Mouse (Mus musculus) erythroblast, embryonic 14.5 days (primary cell): ENCODE measurements around the gene Rabepk. TPM values are rescaled to one million over a fixed set of nuclear protein-coding genes. Genes with fewer than 3 reads are reported as not detected.
"Not testable (repeated sequence)": the region's sequence is repeated elsewhere in the genome, so short reads cannot be mapped to it uniquely, and the experiment has no call there.

Experiments used
- H3K27me3 ChIP-seq: 2 replicates; pipeline ENCODE4 v1.6.1; 2012; ENCODE audit warnings: inconsistent platforms; ENCODE audit not compliant: control insufficient read depth
- H3K36me3 ChIP-seq: 2 replicates; pipeline ENCODE4 v1.6.1; 2012; ENCODE audit warnings: mild to moderate bottlenecking, inconsistent platforms; ENCODE audit not compliant: control insufficient read depth
- H3K4me1 ChIP-seq: 2 replicates; pipeline ENCODE4 v1.6.1; 2012; ENCODE audit warnings: inconsistent platforms; ENCODE audit not compliant: control insufficient read depth
- H3K4me3 ChIP-seq: replicated peaks from 2 replicates; pipeline ENCODE3; 2012; ENCODE audit warnings: moderate library complexity, mild to moderate bottlenecking, inconsistent platforms
- H3K9me3 ChIP-seq: 2 replicates; pipeline ENCODE4 v1.6.1; 2012; ENCODE audit warnings: low read length, inconsistent platforms, mixed read lengths; ENCODE audit not compliant: control insufficient read depth
- GATA1 ChIP-seq: IDR thresholded peaks from 2 replicates; pipeline ENCODE4 v1.6.1; 2012; ENCODE audit warnings: low read length, inconsistent platforms, mixed read lengths
- TAL1 ChIP-seq: IDR thresholded peaks from 3 replicates; pipeline ENCODE4 v1.6.1; 2012; ENCODE audit warnings: low read length, inconsistent platforms, mixed read lengths
- polyA plus RNA-seq: library from polyadenylated mRNA; stranded (reverse); fragments of >175 nt; gene quantifications from 2 replicates; pipeline ENCODE4 v1.2.3, GENCODE M21; 2012

The Rabepk gene
- polyA plus RNA-seq, 1 experiment, result 0.81 TPM

DNA sequence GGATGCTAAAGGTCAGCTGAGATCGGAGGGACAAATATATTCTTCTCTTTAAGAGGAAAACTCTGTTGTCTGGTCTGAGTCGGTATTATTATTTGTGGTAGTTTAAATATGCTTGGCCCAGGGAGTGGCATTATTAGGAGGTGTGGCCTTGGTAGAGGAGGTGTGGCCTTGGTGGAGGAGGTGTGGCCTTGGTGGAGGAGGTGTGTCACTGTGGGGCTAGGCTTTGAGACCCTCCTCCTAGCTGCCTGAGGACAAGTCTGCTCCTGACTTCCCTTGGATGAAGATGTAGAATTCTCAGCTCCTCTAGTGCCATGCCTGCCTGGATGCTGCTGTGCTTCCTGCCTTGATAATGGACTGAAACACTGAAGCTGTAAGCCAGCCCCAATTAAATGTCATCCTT is 5.2 kb downstream of the Rabepk start:
- no peaks in the 10 kb centered on the region for H3K27me3 ChIP-seq
- peaks cover 7% of the 10 kb centered on the region for H3K9me3 ChIP-seq
- peaks cover 54% of the 10 kb centered on the region for H3K36me3 ChIP-seq
- H3K4me3 ChIP-seq, result no peak overlapping the region
- peaks cover 52% of the 10 kb centered on the region for H3K4me1 ChIP-seq
- no peak for TF ChIP-seq GATA1
- TF ChIP-seq TAL1, result no peak

DNA sequence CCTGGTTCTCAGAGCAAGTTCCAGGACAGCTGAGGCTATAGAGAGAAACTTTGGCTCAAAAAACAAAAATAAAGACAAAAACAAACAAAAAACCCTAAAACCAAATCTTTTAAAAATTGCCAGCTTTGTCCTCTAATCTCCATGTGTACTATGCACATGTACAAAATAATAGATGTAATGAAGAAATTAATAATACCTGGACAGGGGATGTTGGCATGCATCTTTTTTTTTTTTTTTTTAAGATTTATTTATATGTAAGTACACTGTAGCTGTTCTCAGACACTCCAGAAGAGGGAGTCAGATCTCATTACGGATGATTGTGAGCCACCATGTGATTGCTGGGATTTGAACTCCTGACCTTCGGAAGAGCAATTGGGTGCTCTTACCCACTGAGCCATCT is 7.2 kb downstream of the Rabepk start:
- H3K36me3 ChIP-seq, result peaks cover 67% of the 10 kb centered on the region
- not testable (repeated sequence) for H3K27me3 ChIP-seq

DNA sequence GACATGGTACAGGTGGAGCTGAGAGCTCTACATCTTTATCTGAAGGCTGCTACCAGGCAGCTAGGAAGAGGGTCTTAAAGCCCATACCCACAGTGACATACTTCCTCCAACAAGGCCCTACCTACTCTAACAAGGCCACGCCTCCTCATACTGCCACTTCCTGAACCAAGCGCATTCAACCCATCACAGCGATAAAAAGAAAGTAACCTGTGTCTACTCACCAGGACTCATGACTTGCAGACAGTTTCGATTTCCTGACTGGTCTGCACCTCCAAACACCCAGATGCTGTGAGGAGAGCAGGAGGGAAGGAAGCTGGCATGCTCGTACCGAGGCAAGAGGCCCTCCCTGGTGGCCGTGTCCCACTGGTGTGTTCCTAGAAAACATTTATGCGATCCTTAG is 9.4 kb downstream of the Rabepk start:
- Histone ChIP-seq H3K4me1 (peaks cover 26% of the 10 kb centered on the region), H3K4me3 (peak overlapping the region; percentile 17), H3K27me3 (no peaks in the 10 kb centered on the region), H3K9me3 (peaks cover 7% of the 10 kb centered on the region), H3K36me3 (peaks cover 71% of the 10 kb centered on the region)
- TF ChIP-seq TAL1, result no peak
- no peak for TF ChIP-seq GATA1

More for the DNA sequence above, 7.2 kb downstream of the Rabepk start:
- H3K9me3 ChIP-seq, H3K4me3 ChIP-seq: not testable (repeated sequence)
- H3K4me1 ChIP-seq, result peaks cover 35% of the 10 kb centered on the region

DNA sequence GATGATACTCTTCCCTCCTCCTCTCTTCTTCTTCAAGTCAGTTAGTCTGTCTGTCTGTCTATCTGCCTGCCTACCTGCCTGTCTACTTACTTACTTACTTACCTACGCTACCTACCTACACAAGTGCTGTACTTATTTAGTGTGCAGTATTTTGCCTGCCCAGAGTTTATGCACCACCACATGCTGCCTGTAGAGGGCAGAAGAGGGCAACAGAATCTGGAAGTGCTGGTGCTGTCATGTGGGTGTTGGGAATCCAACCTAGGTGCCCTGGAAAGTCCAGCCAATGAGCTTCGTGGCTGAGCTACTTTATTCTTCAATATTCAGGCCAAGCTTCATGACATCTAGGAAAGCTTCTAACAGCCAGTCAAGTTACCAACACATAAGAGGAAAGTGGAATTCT is 15.6 kb downstream of the Rabepk start:
- H3K4me3 ChIP-seq, result peak overlapping the region; percentile 57
- H3K36me3 ChIP-seq, result peaks cover 77% of the 10 kb centered on the region

DNA sequence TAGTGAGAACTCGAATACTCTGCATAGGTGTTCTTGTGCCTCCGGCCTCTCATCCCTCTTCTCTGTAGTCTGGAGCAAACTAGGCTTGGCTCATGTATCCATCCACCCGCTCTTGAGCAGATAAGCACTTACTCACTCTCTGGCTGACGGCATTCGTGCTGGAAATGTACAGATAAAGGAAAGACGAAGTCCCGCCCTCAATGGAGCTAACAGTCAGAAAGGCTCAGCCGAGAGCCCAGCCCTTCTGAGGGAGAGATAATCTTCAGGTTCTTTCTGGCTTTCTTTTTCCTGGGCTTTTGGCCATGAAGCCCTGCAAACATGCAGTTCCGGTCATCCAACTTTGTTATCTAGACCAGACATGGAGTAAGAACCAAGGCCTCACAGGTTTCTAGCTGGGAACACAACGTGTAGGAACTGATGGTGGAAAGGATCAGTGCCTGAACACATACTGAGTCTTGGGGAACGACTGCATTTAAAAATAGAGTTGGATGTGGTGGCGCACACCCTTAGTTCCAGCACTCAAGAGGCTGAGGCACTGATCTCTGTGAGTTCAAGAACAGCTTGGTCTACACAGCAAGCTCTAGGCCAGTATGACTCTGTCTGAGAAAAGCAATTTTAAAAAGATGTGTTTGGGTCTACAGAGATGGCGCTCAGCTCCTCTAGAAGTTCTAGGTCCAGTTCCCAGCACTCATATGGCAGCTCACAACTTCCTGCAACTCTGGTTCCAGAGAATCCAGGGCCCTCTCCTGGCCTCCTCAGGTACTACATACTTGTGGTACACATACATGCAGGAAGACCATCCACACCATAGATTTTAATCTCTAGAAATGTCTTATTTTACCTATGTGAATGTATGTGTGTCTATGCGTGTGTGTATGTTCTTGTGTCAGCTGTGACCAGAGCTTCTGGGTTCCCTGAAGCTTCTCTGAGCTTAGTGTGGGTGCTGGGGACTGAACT is 16.4 kb downstream of the Rabepk start:
- H3K27me3 ChIP-seq, result no peaks in the 10 kb centered on the region
- peaks cover 65% of the 10 kb centered on the region for H3K4me1 ChIP-seq
- H3K9me3 ChIP-seq, result no peaks in the 10 kb centered on the region
- H3K4me3 ChIP-seq, result peak overlapping the region; percentile 57
- H3K36me3 ChIP-seq, result peaks cover 78% of the 10 kb centered on the region
- TF ChIP-seq TAL1 (peak; percentile 85), GATA1 (peak; percentile 90)

More for the DNA sequence above, 15.6 kb downstream of the Rabepk start:
- Histone ChIP-seq H3K27me3 (no peaks in the 10 kb centered on the region), H3K9me3 (no peaks in the 10 kb centered on the region), H3K4me1 (peaks cover 58% of the 10 kb centered on the region)
- no peak for TF ChIP-seq TAL1
- no peak for TF ChIP-seq GATA1

DNA sequence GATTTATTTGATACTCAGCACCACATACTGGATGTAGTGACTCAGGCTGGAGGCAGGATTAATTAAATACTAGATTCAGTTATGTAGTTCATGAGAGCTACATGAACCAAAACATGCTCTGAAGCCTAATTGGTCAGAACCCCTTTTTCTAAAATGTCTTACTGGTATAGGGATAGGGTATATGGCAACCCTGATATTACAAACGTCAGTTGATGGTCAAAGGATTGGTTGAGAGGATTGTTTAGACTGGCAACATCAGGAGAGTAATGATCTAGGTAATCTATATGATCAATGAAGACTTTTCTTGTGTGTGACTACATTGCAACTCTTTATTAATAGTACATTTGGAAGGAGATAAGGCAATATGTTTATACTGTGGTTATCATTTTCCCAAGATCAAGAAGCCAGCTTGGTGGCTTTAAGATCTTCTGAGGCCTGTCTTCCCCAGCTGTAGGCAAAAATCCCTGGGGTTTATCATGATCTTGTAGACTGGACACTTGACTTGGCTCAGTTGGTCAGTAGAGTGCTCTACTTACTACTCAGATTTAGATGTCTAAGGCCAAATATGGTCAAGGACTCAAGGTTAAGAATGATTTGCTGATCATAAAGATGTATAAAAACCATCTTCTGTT is 22.4 kb downstream of the Rabepk start:
- Histone ChIP-seq H3K9me3 (no peaks in the 10 kb centered on the region), H3K27me3 (no peaks in the 10 kb centered on the region), H3K36me3 (peaks cover 94% of the 10 kb centered on the region), H3K4me3 (no peak overlapping the region), H3K4me1 (peaks cover 81% of the 10 kb centered on the region)
- TF ChIP-seq GATA1, result no peak
- no peak for TF ChIP-seq TAL1

DNA sequence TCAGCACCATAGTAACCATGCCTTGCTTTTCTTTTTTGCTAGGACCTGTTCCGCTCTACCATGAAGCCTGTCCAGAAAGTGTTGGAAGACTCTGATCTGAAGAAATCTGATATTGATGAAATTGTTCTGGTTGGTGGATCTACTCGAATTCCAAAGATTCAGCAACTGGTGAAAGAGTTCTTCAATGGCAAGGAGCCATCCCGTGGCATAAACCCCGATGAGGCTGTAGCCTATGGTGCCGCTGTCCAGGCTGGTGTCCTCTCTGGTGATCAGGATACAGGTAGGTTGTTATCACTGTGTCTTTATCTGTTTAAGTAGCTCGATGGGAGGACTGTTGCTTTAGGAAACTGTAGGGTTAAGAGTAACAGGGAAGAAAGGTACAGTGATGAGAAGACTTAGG is 25.2 kb downstream of the Rabepk start:
- H3K36me3 ChIP-seq, result peaks cover 81% of the 10 kb centered on the region
- H3K9me3 ChIP-seq, result no peaks in the 10 kb centered on the region
- TF ChIP-seq GATA1 (no peak), TAL1 (no peak)
- peaks cover 72% of the 10 kb centered on the region for H3K4me1 ChIP-seq
- H3K27me3 ChIP-seq, result no peaks in the 10 kb centered on the region
- H3K4me3 ChIP-seq, result peak overlapping the region; percentile 74

DNA sequence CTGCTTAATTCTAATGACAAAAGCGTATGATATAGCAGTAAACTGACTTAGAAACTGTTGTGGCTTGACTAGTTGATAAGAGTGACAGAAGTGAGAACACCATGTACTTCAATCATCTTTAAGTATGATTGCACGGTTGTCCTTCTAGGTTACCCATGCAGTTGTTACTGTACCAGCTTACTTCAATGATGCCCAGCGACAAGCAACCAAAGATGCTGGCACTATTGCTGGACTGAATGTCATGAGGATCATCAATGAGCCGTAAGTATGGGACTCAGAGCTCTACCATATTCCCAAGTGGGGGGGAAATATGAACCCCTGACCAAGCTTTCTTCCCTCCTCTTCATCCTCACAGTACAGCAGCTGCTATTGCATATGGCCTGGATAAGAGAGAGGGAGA is 26.0 kb downstream of the Rabepk start:
- Histone ChIP-seq H3K27me3 (no peaks in the 10 kb centered on the region), H3K36me3 (peaks cover 74% of the 10 kb centered on the region), H3K4me1 (peaks cover 65% of the 10 kb centered on the region), H3K9me3 (no peaks in the 10 kb centered on the region), H3K4me3 (peak overlapping the region; percentile 74)
- TF ChIP-seq TAL1 (no peak), GATA1 (no peak)

DNA sequence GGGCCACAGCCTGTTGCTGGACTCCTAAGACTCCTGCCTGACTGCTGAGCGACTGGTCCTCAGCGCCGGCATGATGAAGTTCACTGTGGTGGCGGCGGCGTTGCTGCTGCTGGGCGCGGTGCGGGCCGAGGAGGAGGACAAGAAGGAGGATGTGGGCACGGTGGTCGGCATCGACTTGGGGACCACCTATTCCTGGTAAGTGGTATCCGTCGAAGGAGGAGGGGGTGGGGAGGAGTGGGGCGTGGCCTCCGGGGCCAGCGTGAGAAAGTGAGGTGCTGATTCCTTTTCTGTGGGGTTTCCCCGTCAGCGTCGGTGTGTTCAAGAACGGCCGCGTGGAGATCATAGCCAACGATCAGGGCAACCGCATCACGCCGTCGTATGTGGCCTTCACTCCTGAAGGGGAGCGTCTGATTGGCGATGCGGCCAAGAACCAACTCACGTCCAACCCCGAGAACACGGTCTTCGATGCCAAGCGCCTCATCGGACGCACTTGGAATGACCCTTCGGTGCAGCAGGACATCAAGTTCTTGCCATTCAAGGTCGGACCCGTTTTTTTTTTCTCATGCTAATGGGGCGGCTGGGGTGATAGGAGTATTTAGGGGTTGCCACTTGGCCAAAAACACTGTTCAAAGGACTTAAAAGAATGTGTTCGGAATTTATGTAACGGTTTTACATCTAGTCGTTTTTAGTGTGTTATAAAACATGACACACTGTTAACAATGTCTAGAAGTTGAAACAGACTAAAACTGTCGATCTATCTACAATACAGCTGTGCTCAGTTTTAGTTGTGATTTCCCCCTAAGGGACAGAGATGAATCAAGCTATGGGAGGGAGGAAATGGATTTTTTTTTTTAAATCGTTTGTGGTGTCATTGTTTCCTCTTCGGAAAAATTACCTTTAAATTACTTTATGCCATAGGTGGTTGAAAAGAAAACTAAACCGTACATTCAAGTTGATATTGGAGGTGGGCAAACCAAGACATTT is 27.2 kb downstream of the Rabepk start:
- Histone ChIP-seq H3K9me3 (no peaks in the 10 kb centered on the region), H3K36me3 (peaks cover 63% of the 10 kb centered on the region), H3K27me3 (no peaks in the 10 kb centered on the region), H3K4me1 (peaks cover 56% of the 10 kb centered on the region), H3K4me3 (peak overlapping the region; percentile 74)
- TF ChIP-seq GATA1 (no peak), TAL1 (no peak)
